Mouse (Mus musculus) erythroblast, embryonic 14.5 days (primary cell): Measurements from ENCODE around the gene Itpk1. TPM values are rescaled to one million over a fixed set of nuclear protein-coding genes. Genes with fewer than 3 reads are reported as not detected.

ENCODE experiments used
- H3K27me3 ChIP-seq: 2 replicates; pipeline ENCODE4 v1.6.1; 2012; ENCODE audit warnings: inconsistent platforms; ENCODE audit not compliant: control insufficient read depth
- H3K36me3 ChIP-seq: 2 replicates; pipeline ENCODE4 v1.6.1; 2012; ENCODE audit warnings: mild to moderate bottlenecking, inconsistent platforms; ENCODE audit not compliant: control insufficient read depth
- H3K4me1 ChIP-seq: 2 replicates; pipeline ENCODE4 v1.6.1; 2012; ENCODE audit warnings: inconsistent platforms; ENCODE audit not compliant: control insufficient read depth
- H3K4me3 ChIP-seq: replicated peaks from 2 replicates; pipeline ENCODE3; 2012; ENCODE audit warnings: moderate library complexity, mild to moderate bottlenecking, inconsistent platforms
- H3K9me3 ChIP-seq: 2 replicates; pipeline ENCODE4 v1.6.1; 2012; ENCODE audit warnings: low read length, inconsistent platforms, mixed read lengths; ENCODE audit not compliant: control insufficient read depth
- GATA1 ChIP-seq: IDR thresholded peaks from 2 replicates; pipeline ENCODE4 v1.6.1; 2012; ENCODE audit warnings: low read length, inconsistent platforms, mixed read lengths
- TAL1 ChIP-seq: IDR thresholded peaks from 3 replicates; pipeline ENCODE4 v1.6.1; 2012; ENCODE audit warnings: low read length, inconsistent platforms, mixed read lengths
- polyA plus RNA-seq: library from polyadenylated mRNA; stranded (reverse); fragments of >175 nt; gene quantifications from 2 replicates; pipeline ENCODE4 v1.2.3, GENCODE M21; 2012

Itpk1 gene
- polyA plus RNA-seq, result 0.17 and 0.24 TPM in 2 replicates

GRCm38 (mm10) chr12:102704457-102705198, at the start of gene Itpk1:
Gene Itpk1, minus strand, starts transcription at chr12:102704930.
- Histone ChIP-seq H3K9me3 (no peaks in the 10 kb centered on the region), H3K27me3 (peaks cover 30% of the 10 kb centered on the region), H3K36me3 (no peaks in the 10 kb centered on the region), H3K4me1 (peaks cover 38% of the 10 kb centered on the region), H3K4me3 (peak within 1 kb of the TSS; percentile 70)
- TF ChIP-seq TAL1 (no peak), GATA1 (no peak)

GRCm38 (mm10) chr12:102748256-102748655, 43.5 kb upstream of the Itpk1 start:
- TF ChIP-seq GATA1, result no peak
- TF ChIP-seq TAL1, result no peak
- H3K36me3 ChIP-seq, result peaks cover 55% of the 10 kb centered on the region
- H3K4me3 ChIP-seq, result no peak overlapping the region
- H3K4me1 ChIP-seq, result peaks cover 24% of the 10 kb centered on the region
- H3K9me3 ChIP-seq, result no peaks in the 10 kb centered on the region
- no peaks in the 10 kb centered on the region for H3K27me3 ChIP-seq

GRCm38 (mm10) chr12:102744839-102745238, 40.1 kb upstream of the Itpk1 start:
- Histone ChIP-seq H3K9me3 (no peaks in the 10 kb centered on the region), H3K4me3 (peak overlapping the region; percentile 76), H3K36me3 (peaks cover 69% of the 10 kb centered on the region), H3K27me3 (no peaks in the 10 kb centered on the region), H3K4me1 (peaks cover 38% of the 10 kb centered on the region)
- TF ChIP-seq TAL1 (no peak), GATA1 (peak; percentile 77)

GRCm38 (mm10) chr12:102743589-102744574, 39.2 kb upstream of the Itpk1 start, which contains the start of the genes Moap1 and Tmem251:
Gene Moap1, minus strand, starts transcription at chr12:102743661.
Gene Tmem251, plus strand, starts transcription at chr12:102743762.
- Histone ChIP-seq H3K27me3 (no peaks in the 10 kb centered on the region), H3K4me1 (peaks cover 34% of the 10 kb centered on the region)
- TF ChIP-seq GATA1, result no peak
- TF ChIP-seq TAL1, result no peak

GRCm38 (mm10) chr12:102743036-102743588, 38.4 kb upstream of the Itpk1 start:
- H3K4me3 ChIP-seq, result peak overlapping the region; percentile 76
- peaks cover 55% of the 10 kb centered on the region for H3K36me3 ChIP-seq
- H3K27me3 ChIP-seq, result no peaks in the 10 kb centered on the region
- H3K9me3 ChIP-seq, result no peaks in the 10 kb centered on the region
- H3K4me1 ChIP-seq, result peaks cover 32% of the 10 kb centered on the region
- TF ChIP-seq GATA1, result no peak
- TF ChIP-seq TAL1, result no peak

More at GRCm38 (mm10) chr12:102743589-102744574, 39.2 kb upstream of the Itpk1 start, which contains the start of the genes Moap1 and Tmem251:
- peaks cover 63% of the 10 kb centered on the region for H3K36me3 ChIP-seq
- no peaks in the 10 kb centered on the region for H3K9me3 ChIP-seq
- H3K4me3 ChIP-seq, result peak within 1 kb of the TSS; percentile 76

GRCm38 (mm10) chr12:102742056-102742455, 37.3 kb upstream of the Itpk1 start:
- Histone ChIP-seq H3K36me3 (peaks cover 45% of the 10 kb centered on the region), H3K27me3 (no peaks in the 10 kb centered on the region), H3K4me1 (peaks cover 32% of the 10 kb centered on the region), H3K9me3 (no peaks in the 10 kb centered on the region), H3K4me3 (no peak overlapping the region)
- TF ChIP-seq TAL1 (no peak), GATA1 (no peak)

GRCm38 (mm10) chr12:102740285-102740684, 35.6 kb upstream of the Itpk1 start:
- no peaks in the 10 kb centered on the region for H3K9me3 ChIP-seq
- no peak overlapping the region for H3K4me3 ChIP-seq
- no peak for TF ChIP-seq TAL1
- TF ChIP-seq GATA1, result no peak
- H3K27me3 ChIP-seq, result no peaks in the 10 kb centered on the region
- peaks cover 27% of the 10 kb centered on the region for H3K36me3 ChIP-seq
- H3K4me1 ChIP-seq, result peaks cover 26% of the 10 kb centered on the region

GRCm38 (mm10) chr12:102739096-102739495, 34.4 kb upstream of the Itpk1 start:
- peaks cover 16% of the 10 kb centered on the region for H3K4me1 ChIP-seq
- H3K9me3 ChIP-seq, result no peaks in the 10 kb centered on the region
- TF ChIP-seq TAL1 (no peak), GATA1 (no peak)
- peaks cover 23% of the 10 kb centered on the region for H3K36me3 ChIP-seq
- no peak overlapping the region for H3K4me3 ChIP-seq
- H3K27me3 ChIP-seq, result no peaks in the 10 kb centered on the region
